Mouse (Mus musculus): Measurements from ENCODE around the gene Hspa12a. TPM values are rescaled to one million over a fixed set of nuclear protein-coding genes. Genes with fewer than 3 reads are reported as not detected.

Hspa12a gene
- total RNA-seq, 2 experiments from 2014 or later = 0.48 to 0.62 TPM

GRCm38 (mm10) chr19:58827656-58828055 lies 115.8 kb downstream of the Hspa12a start:
- ATAC-seq (ENCODE audit: poor library complexity, severe bottlenecking) = no peak

GRCm38 (mm10) chr19:58824316-58824715 lies 119.1 kb downstream of the Hspa12a start:
- no peak for ATAC-seq (ENCODE audit: poor library complexity, severe bottlenecking)

GRCm38 (mm10) chr19:58823301-58823700 lies 120.2 kb downstream of the Hspa12a start:
- no peak for ATAC-seq (ENCODE audit: poor library complexity, severe bottlenecking)

- ATAC-seq (ENCODE audit: poor library complexity, severe bottlenecking) = no peak
Observed at GRCm38 (mm10) chr19:58822454-58823200, 120.8 kb downstream of the Hspa12a start.

GRCm38 (mm10) chr19:58818571-58819415 lies 124.7 kb downstream of the Hspa12a start:
- ATAC-seq (ENCODE audit: poor library complexity, severe bottlenecking) = no peak

GRCm38 (mm10) chr19:58817398-58817797 lies 126.1 kb downstream of the Hspa12a start:
- no peak for ATAC-seq (ENCODE audit: poor library complexity, severe bottlenecking)

- no peak for ATAC-seq (ENCODE audit: poor library complexity, severe bottlenecking)
Observed at GRCm38 (mm10) chr19:58816453-58817041, 126.9 kb downstream of the Hspa12a start.

GRCm38 (mm10) chr19:58815179-58815922 lies 128.1 kb downstream of the Hspa12a start:
- no peak for ATAC-seq (ENCODE audit: poor library complexity, severe bottlenecking)

- ATAC-seq (ENCODE audit: poor library complexity, severe bottlenecking) = no peak
Observed at GRCm38 (mm10) chr19:58810536-58810935, 132.9 kb downstream of the Hspa12a start.

GRCm38 (mm10) chr19:58808864-58809263 lies 134.6 kb downstream of the Hspa12a start:
- ATAC-seq (ENCODE audit: poor library complexity, severe bottlenecking) = no peak

- 0 out of 2 replicates have a peak, but pooled peaks have one; percentile 38 for ATAC-seq (ENCODE audit: poor library complexity, severe bottlenecking)
Observed at GRCm38 (mm10) chr19:58806364-58806763, 137.1 kb downstream of the Hspa12a start.

- ATAC-seq (ENCODE audit: poor library complexity, severe bottlenecking) = no peak
Observed at GRCm38 (mm10) chr19:58805191-58805779, 138.2 kb downstream of the Hspa12a start.

- no peak for ATAC-seq (ENCODE audit: poor library complexity, severe bottlenecking)
Observed at GRCm38 (mm10) chr19:58795114-58795669, 148.3 kb downstream of the Hspa12a start.

- ATAC-seq (ENCODE audit: poor library complexity, severe bottlenecking) = no peak
Observed at GRCm38 (mm10) chr19:58794284-58794683, 149.2 kb downstream of the Hspa12a start, which contains the start of gene 1700019N19Rik. Gene 1700019N19Rik, minus strand, starts transcription at chr19:58794461.

- ATAC-seq (ENCODE audit: poor library complexity, severe bottlenecking) = no peak
Observed at GRCm38 (mm10) chr19:58789194-58789593, 154.3 kb downstream of the Hspa12a start.

GRCm38 (mm10) chr19:58783938-58784337 lies 159.5 kb downstream of the Hspa12a start:
- peak; percentile 86 for ATAC-seq (ENCODE audit: poor library complexity, severe bottlenecking)

- ATAC-seq (ENCODE audit: poor library complexity, severe bottlenecking) = no peak
Observed at GRCm38 (mm10) chr19:58781566-58781965, 161.9 kb downstream of the Hspa12a start.

GRCm38 (mm10) chr19:58776461-58776860 lies 167.0 kb downstream of the Hspa12a start:
- no peak for ATAC-seq (ENCODE audit: poor library complexity, severe bottlenecking)

- ATAC-seq (ENCODE audit: poor library complexity, severe bottlenecking) = no peak
Observed at GRCm38 (mm10) chr19:58767329-58767728, 176.1 kb downstream of the Hspa12a start.

Data from megakaryocyte, adult 5-6 weeks (primary cell).